In the genomic region with DNA sequence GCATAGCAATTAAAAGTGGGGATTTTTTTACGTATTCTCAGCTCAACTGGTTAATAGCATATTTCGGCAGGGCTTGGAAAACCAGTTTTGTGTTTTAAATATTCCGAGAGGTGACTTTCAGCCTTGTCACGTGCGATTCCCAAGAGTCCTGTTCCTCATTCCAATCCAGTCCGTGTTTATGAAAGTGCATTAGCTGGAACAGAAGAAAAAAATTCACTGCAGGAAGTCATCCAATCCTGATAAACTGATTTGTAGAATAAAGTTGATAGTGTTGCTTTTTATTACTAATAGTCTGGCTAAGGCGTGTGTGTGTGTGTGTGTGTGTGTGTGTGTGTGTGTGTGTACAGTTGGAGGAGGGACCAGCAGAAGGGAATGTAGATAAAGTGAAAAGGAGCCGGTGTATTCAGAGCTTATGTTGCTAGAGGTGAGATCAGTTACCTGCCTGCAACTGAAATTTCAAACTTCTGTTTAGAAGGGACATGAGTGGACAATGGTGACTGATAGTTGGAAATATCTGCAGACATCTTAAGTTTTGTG, we compare ENCODE assay signal across 8 mouse cellular contexts. TPM values are rescaled to one million over a fixed set of nuclear protein-coding genes. Genes with fewer than 3 reads are reported as not detected.
DNase-seq lines count a peak whose midpoint lies in the region; ATAC-seq lines count a peak whose summit lies in the region.

Gene Rnf128 (plus strand): TSS at position 392 of the 537 bp plus-strand sequence.

- whole genome bisulfite sequencing in heart, embryonic 16.5 days: 63% methylated on average over 8 of the region's 8 CpGs

- H3K4me2 ChIP-seq in heart, embryonic 16.5 days (ENCODE audit: low read depth, low read length): no peak within 1 kb of the TSS

- no peak within 1 kb of the TSS for H3K4me3 ChIP-seq in heart, embryonic 16.5 days (ENCODE audit: low read length)

- no peak within 1 kb of the TSS for H3K27ac ChIP-seq in heart, embryonic 16.5 days (ENCODE audit: low read length)

- no peaks in the 10 kb centered on the region for H3K9me3 ChIP-seq in heart, embryonic 16.5 days (replicated peaks; ENCODE audit: control insufficient read depth, low read length)

- no peak for DNase-seq in adrenal gland, adult 18-20 months (ENCODE audit: low spot score in 2 of 2)
- DNase-seq in adrenal gland, adult (ENCODE audit: inconsistent age in 2 of 2, low spot score in 1 of 2): no peak
- no peak for DNase-seq in adrenal gland, adult 2 months
- no peak for DNase-seq in layer of hippocampus, postnatal 14 days (ENCODE audit: low spot score in 2 of 2)
- no peak for DNase-seq in spleen, postnatal 4 days (ENCODE audit: low spot score in 2 of 2)
- no peak for DNase-seq in Muller cell, postnatal 12 days (ENCODE audit: inconsistent ontology term)
- DNase-seq in urinary bladder, postnatal 25 days (ENCODE audit: low spot score): no peak

- no peak within 1 kb of the TSS for H3K9ac ChIP-seq in heart, embryonic 16.5 days (ENCODE audit: low read length)

- no peaks in the 10 kb centered on the region for H3K4me1 ChIP-seq in heart, embryonic 16.5 days (ENCODE audit: control insufficient read depth, insufficient read depth, low read length)

- no peak for ATAC-seq in heart, embryonic 16.5 days (replicated peaks; ENCODE audit: extremely low read depth, insufficient read depth, low FRiP score)

- no peaks in the 10 kb centered on the region for H3K36me3 ChIP-seq in heart, embryonic 16.5 days (ENCODE audit: control insufficient read depth, insufficient read depth)

- no peaks in the 10 kb centered on the region for H3K27me3 ChIP-seq in heart, embryonic 16.5 days (ENCODE audit: control insufficient read depth, insufficient read depth, low read length)

RNA-seq across cellular contexts. Expression of gene Rnf128, which starts in this region (rescaled TPM):
- total RNA-seq in adrenal gland, adult 18-20 months (2021): 10 to 100 TPM; 30.6 to 37.8 TPM
- total RNA-seq in adrenal gland, adult 2 months (2021): 10 to 100 TPM; 34.1 to 49.3 TPM
- 52.4 and 63.8 TPM in 2 replicates for polyA plus RNA-seq in adrenal gland, adult 2 months (2012; rRNA removed)
- polyA plus RNA-seq in heart, embryonic 16.5 days (2015; fragmentation: Nextera tagmentation; extraction: Ambion mirVana): 36.0 and 37.1 TPM in 2 replicates
- 10 to 100 TPM; 21.7 to 25.3 TPM for total RNA-seq in layer of hippocampus, postnatal 14 days (2021)
